Comparison of ENCODE assay signal across 15 mouse cellular contexts in the genomic region with DNA sequence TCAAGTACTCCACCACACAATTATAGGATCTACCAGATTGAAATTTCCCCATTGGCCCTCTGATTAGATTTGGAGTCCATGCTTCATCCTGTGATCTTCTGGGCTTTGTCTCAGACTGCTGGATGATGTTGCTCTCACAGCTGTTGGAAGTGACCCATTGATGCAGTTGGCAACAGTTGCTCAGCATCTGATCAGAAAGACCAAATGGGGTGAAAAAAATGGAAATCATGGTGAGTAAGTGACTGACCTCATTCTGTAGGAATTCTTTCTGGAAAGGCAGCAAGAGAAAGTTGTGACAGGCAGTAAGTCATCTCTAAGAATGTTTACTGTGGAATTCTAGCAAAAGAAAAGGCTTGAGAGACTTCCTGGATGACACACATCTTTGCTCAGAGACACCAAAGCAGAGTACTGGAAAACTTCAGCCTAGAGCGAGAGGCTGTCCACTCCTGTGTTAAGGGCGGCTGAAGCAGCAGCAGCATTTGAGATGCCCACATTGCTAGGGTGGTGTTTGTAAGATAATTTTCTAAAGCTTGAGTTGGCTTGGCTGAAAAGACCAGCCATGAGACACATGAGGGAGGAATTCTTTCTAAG. TPM values are rescaled to one million over a fixed set of nuclear protein-coding genes. Genes with fewer than 3 reads are reported as not detected.
A peak's percentile ranks its signal among the peaks of the same experiment; 100 is the strongest.
DNase-seq lines count a peak whose midpoint lies in the region; ATAC-seq and TF ChIP-seq lines count a peak whose summit lies in the region.
"Had no signal": no experiment of that assay in that cellular context is flagged by ENCODE, and none has a peak within 500 bp of the region (broad histone marks: within the 10 kb centered on the region; RNA-seq: fewer than 3 reads in every experiment).

No protein-coding gene starts in this region.

- ATAC-seq in kidney, embryonic 15.5 days (replicated peaks; ENCODE audit: low FRiP score), result no peak

- H3K27ac ChIP-seq in kidney, adult 2 months (ENCODE audit: insufficient read depth, low read depth, low read length), result no peak overlapping the region
- no peak overlapping the region for H3K27ac ChIP-seq in kidney, embryonic 15.5 days
- H3K27ac ChIP-seq in forebrain, embryonic 10.5 days, result no peak overlapping the region
- H3K27ac ChIP-seq: forebrain, embryonic 12.5 days; layer of hippocampus, adult 2 months had no signal

- intact Hi-C loops in gastrocnemius, postnatal 36 days (cut with DNase I), result no loop called here

- no peak overlapping the region for H3K9ac ChIP-seq in kidney, embryonic 15.5 days
- H3K9ac ChIP-seq: forebrain, embryonic 12.5 days had no signal

- no peaks in the 10 kb centered on the region for H3K27me3 ChIP-seq in kidney, adult 2 months (replicated peaks; ENCODE audit: control insufficient read depth, insufficient read depth, low read length)
- H3K27me3 ChIP-seq in kidney, embryonic 15.5 days, result no peaks in the 10 kb centered on the region
- H3K27me3 ChIP-seq in forebrain, embryonic 10.5 days (ENCODE audit: poor library complexity, severe bottlenecking), result no peaks in the 10 kb centered on the region
- H3K27me3 ChIP-seq: forebrain, embryonic 12.5 days had no signal

- H3K4me3 ChIP-seq in kidney, adult 2 months (ENCODE audit: insufficient read depth, low read depth, low read length), result no peak overlapping the region
- H3K4me3 ChIP-seq in kidney, embryonic 15.5 days (replicated peaks), result no peak overlapping the region
- H3K4me3 ChIP-seq in forebrain, embryonic 10.5 days, result no peak overlapping the region
- H3K4me3 ChIP-seq: forebrain, embryonic 12.5 days; layer of hippocampus, adult 2 months had no signal

- no peak overlapping the region for H3K4me2 ChIP-seq in kidney, embryonic 15.5 days
- H3K4me2 ChIP-seq: forebrain, embryonic 12.5 days; midbrain, embryonic 11.5 days had no signal

- TF ChIP-seq CTCF in kidney, adult 2 months (conservative IDR thresholded peaks at IDR 0.05; ENCODE audit: insufficient read depth, insufficient read length, low read depth, low read length), result no peak

- H3K9me3 ChIP-seq in kidney, embryonic 15.5 days (replicated peaks), result no peaks in the 10 kb centered on the region
- no peaks in the 10 kb centered on the region for H3K9me3 ChIP-seq in forebrain, embryonic 10.5 days
- H3K9me3 ChIP-seq: forebrain, embryonic 12.5 days had no signal

- TF ChIP-seq POLR2A in kidney, adult 2 months (IDR thresholded peaks at IDR 0.05; ENCODE audit: low read depth, low read length), result no peak

- no peaks in the 10 kb centered on the region for H3K36me3 ChIP-seq in kidney, adult 2 months (ENCODE audit: control insufficient read depth, insufficient read depth, low read length)
- no peaks in the 10 kb centered on the region for H3K36me3 ChIP-seq in kidney, embryonic 15.5 days
- no peaks in the 10 kb centered on the region for H3K36me3 ChIP-seq in forebrain, embryonic 10.5 days (replicated peaks)
- H3K36me3 ChIP-seq: forebrain, embryonic 12.5 days had no signal

- WGBS in kidney, adult 2 months, result 74% methylated on average over 2 of the region's 2 CpGs
- WGBS in kidney, embryonic 15.5 days, result 82% methylated on average over 2 of the region's 2 CpGs
- whole genome bisulfite sequencing in forebrain, embryonic 10.5 days, result 92% methylated on average over 2 of the region's 2 CpGs

- DNase-seq in kidney, adult 2 months, result peak; percentile 3
- DNase-seq in adipocyte (ENCODE audit: low spot score), result peak; percentile 86
- peak; percentile 21 to 24 for DNase-seq in gastrocnemius, postnatal 36 days
- peak; percentile 45 for DNase-seq in lung, postnatal 14 days
- no peak for DNase-seq in right cerebral cortex, postnatal 36 days (ENCODE audit: low spot score in 2 of 2)
- DNase-seq in spleen, postnatal 4 days (ENCODE audit: low spot score in 2 of 2), result no peak
- DNase-seq in forebrain, embryonic 10.5 days (ENCODE audit: extremely low spot score, low spot score), result no peak
- DNase-seq: cerebellum, adult 9-10 months; liver; right cerebral cortex, postnatal 14 days; thymus, postnatal 25 days had no signal

- H3K4me1 ChIP-seq in kidney, adult 2 months (ENCODE audit: control insufficient read depth, insufficient read depth, low read length), result no peaks in the 10 kb centered on the region
- no peaks in the 10 kb centered on the region for H3K4me1 ChIP-seq in kidney, embryonic 15.5 days
- no peaks in the 10 kb centered on the region for H3K4me1 ChIP-seq in forebrain, embryonic 10.5 days
- H3K4me1 ChIP-seq: forebrain, embryonic 12.5 days had no signal

RNA-seq across cellular contexts. Expression of a gene that starts 31.3 kb away (rescaled TPM):
- polyA plus RNA-seq in kidney, adult 2 months (2012; rRNA removed), result 5.9 and 6.6 TPM in 2 replicates
- polyA plus RNA-seq in kidney, embryonic 15.5 days (2015; fragmentation: Nextera tagmentation; extraction: Ambion mirVana), result 19.6 and 22.9 TPM in 2 replicates
- total RNA-seq in gastrocnemius, postnatal 36 days (2021), result 1 to 10 TPM; 4.3 to 4.8 TPM
- polyA plus RNA-seq in forebrain, embryonic 10.5 days (2016; fragmentation: Nextera tagmentation; extraction: Ambion mirVana), result 1.2 TPM in 2 replicates

Comparison
In these comparisons a context has a peak if more than half of its experiments do, and no peak if none do; other contexts are left out.
1. DNase-seq: peak in kidney, adult 2 months (single experiment), adipocyte (single experiment), gastrocnemius, postnatal 36 days (2 of 2) and lung, postnatal 14 days (single experiment); none in right cerebral cortex, postnatal 36 days (0 of 2), spleen, postnatal 4 days (0 of 2) and forebrain, embryonic 10.5 days (single experiment).